Mouse (Mus musculus): ENCODE results near the gene Xpo6.

Gene Xpo6

GRCm38 (mm10) chr7:126200178-126200996, at the start of gene Xpo6:
TSS of gene Xpo6 (minus strand) at chr7:126200501.
- DNase-seq: peak; percentile 98

GRCm38 (mm10) chr7:126249986-126250385, 49.7 kb upstream of the Xpo6 start:
- DNase-seq: no peak

GRCm38 (mm10) chr7:126249146-126249545, 48.8 kb upstream of the Xpo6 start:
- DNase-seq: no peak

- DNase-seq: no peak
Observed at GRCm38 (mm10) chr7:126248641-126249141, 48.4 kb upstream of the Xpo6 start.

- no peak for DNase-seq
Observed at GRCm38 (mm10) chr7:126248088-126248487, 47.8 kb upstream of the Xpo6 start.

GRCm38 (mm10) chr7:126244168-126244750, 44.0 kb upstream of the Xpo6 start:
- DNase-seq: no peak

- DNase-seq: no peak
Observed at GRCm38 (mm10) chr7:126240814-126241360, 40.6 kb upstream of the Xpo6 start.

GRCm38 (mm10) chr7:126236794-126237192, 36.5 kb upstream of the Xpo6 start:
- peak; percentile 27 for DNase-seq

GRCm38 (mm10) chr7:126236083-126236793, 35.9 kb upstream of the Xpo6 start:
- peak; percentile 48 for DNase-seq

GRCm38 (mm10) chr7:126234611-126235010, 34.3 kb upstream of the Xpo6 start:
- no peak for DNase-seq

- no peak for DNase-seq
Observed at GRCm38 (mm10) chr7:126232345-126233071, 32.2 kb upstream of the Xpo6 start.

GRCm38 (mm10) chr7:126230357-126231148, 30.3 kb upstream of the Xpo6 start:
- peak; percentile 71 for DNase-seq

- DNase-seq: no peak
Observed at GRCm38 (mm10) chr7:126226136-126226535, 25.8 kb upstream of the Xpo6 start.

- DNase-seq: no peak
Observed at GRCm38 (mm10) chr7:126222753-126223152, 22.5 kb upstream of the Xpo6 start.

- no peak for DNase-seq
Observed at GRCm38 (mm10) chr7:126220611-126221010, 20.3 kb upstream of the Xpo6 start.

GRCm38 (mm10) chr7:126218311-126218710, 18.0 kb upstream of the Xpo6 start:
- no peak for DNase-seq

GRCm38 (mm10) chr7:126216867-126217266, 16.6 kb upstream of the Xpo6 start:
- DNase-seq: no peak

- no peak for DNase-seq
Observed at GRCm38 (mm10) chr7:126210856-126211255, 10.6 kb upstream of the Xpo6 start.

GRCm38 (mm10) chr7:126200997-126201345, 670 bp upstream of the Xpo6 start:
- DNase-seq: no peak

GRCm38 (mm10) chr7:126199691-126200102, 604 bp downstream of the Xpo6 start:
- DNase-seq: peak; percentile 60

GRCm38 (mm10) chr7:126198926-126199325, 1.4 kb downstream of the Xpo6 start:
- no peak for DNase-seq

- DNase-seq: no peak
Observed at GRCm38 (mm10) chr7:126194175-126194574, 6.1 kb downstream of the Xpo6 start.
